Mouse (Mus musculus): ENCODE data around the gene Fbxw4. TPM values are rescaled to one million over a fixed set of nuclear protein-coding genes. Genes with fewer than 3 reads are reported as not detected.

The Fbxw4 gene
- total RNA-seq (2021): 10 to 100 TPM; 29.7 to 30.4 TPM

DNA sequence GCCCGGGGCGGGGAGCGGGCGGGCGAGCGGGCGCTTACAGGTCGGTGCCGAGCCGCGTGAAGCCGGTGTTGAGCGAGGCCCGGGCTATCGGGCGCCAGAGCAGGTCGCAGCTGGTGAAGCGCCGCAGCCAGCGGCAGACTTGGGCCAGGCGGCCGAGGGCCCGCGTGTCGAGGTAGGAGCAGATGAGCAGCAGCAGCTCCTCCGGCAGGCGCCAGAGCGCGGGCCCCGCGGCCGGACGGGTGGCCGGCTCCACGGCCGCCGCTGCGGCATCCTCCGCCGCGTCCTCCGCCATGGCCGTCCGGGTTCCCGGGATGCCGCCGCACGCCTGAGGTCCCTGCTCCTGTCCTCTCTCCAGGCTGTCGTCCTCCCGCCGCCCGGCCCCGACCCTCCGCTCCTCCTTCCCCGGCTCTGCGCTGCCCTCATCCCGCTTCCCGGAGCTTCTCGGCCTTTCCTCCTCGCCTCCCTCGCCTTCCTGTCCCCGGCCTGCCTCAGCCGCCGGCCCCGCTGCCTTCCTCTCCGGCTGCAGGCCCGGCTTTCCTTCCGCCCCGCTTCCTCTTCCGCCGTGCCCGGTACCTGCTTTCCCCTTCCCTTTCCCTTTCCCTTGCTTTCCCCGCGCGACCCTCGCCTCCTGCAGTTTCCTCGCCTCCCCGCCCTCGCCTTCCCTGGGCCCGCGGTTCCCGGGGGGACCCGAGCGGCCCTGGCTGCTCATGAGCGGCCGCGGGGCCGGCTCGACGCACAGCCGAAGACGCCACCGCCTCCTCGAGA is at the start of gene Fbxw4:
Gene Fbxw4, minus strand, starts transcription at position 575 of the 765 bp plus-strand sequence.
- peak; percentile 61 for DNase-seq (ENCODE audit: low spot score)
- intact Hi-C loops (cut with DNase I): loop anchor here (2.0 kb wide), 1 partner anchor 87 kb away; no protein-coding TSS in a partner anchor

DNA sequence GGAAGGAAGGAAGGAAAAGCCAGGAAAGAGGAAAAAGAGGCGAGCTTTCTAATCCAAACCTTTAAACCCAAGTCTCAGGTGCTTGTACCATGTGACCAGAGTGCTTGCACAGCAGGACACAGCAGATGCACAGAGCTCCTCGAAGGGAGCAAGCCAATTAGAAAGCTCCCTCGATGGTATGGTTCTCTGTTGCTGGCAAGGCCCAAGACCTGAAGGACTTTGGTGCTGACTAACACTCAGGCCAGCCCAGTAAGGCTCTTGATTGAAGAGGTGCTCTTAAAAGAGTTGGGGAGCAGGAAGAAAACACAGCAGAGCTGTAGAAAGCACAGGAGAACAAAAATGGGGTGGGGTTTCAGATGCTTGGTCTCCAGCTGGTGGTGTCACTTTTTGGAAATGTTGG is 48.6 kb upstream of the Fbxw4 start:
- intact Hi-C loops (cut with DNase I): no loop called here
- DNase-seq (ENCODE audit: low spot score): no peak

DNA sequence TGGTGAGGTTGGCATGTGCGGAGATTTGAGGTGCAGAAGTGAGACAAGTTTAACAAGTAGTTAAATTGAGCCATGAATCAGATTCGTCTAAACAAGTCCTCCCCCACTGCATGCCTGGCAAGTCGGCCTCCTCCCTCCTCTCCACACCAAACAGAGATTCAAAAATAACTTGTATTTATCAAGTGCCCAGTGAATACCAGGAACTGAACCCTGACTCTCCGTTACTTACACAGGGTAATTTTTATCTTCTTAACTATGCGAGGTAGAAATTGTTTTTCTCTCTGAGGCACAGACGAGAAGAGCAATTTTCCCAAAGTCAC is 36.1 kb upstream of the Fbxw4 start:
- intact Hi-C loops (cut with DNase I): no loop called here
- DNase-seq (ENCODE audit: low spot score): no peak

DNA sequence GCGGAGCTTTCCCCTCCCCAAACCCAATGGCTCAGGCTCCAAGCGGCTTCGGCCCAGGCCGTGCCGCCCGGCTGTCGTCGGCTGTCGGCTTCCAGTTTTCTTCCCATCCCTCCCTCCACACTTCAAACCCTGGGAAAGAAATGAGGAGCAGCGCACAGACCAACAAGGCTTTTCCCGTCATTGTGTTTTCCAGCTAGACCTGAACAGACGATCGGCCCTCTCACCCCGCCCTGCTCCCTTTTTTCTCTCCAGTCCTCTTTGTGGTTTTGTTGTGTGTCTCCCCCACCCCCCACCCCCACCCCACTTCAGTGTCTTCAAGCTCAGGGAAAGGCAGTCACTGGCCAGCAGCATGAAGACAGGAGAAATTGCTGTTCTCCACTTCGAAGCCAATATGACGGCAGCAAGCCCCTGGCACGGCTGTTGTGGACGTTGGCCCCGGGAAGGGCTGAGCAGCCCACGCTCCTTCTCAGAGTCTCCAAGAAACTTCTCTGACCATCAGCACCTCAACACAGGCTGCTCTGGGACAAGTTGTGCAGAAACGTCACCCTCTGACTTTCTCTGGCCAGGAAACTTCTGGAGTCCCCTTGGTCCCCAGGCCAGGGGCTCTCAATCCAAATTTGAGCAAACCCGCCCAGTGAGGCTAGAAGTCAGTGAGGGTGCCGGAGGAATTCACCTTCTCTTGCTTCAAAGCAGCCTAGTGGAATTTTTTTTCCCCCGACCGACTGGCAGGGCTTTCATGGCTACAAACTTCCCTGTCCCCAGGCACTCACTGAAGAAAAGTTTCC is 35.6 kb upstream of the Fbxw4 start:
- DNase-seq (ENCODE audit: low spot score): peak; percentile 50
- intact Hi-C loops (cut with DNase I): no loop called here

DNA sequence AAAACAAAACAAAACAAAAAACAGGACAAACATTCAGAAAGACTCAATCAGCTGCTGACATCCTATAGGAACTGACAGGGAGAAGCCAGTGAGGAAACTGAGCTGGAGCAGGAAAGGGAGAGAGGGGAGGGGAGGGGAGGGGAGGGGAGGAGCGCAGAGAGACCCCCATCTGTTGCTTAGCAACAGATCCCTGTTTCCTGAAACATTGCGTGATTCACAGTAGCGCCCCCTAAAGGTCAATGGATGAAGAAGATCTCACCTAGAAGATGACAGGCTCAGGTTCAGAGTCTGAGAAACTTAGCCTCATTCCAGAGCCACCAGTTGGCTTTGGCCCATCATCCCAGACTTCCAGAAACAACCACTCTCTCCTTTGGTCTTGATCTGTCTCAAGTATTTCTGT is 33.9 kb upstream of the Fbxw4 start:
- DNase-seq (ENCODE audit: low spot score): no peak
- intact Hi-C loops (cut with DNase I): no loop called here

DNA sequence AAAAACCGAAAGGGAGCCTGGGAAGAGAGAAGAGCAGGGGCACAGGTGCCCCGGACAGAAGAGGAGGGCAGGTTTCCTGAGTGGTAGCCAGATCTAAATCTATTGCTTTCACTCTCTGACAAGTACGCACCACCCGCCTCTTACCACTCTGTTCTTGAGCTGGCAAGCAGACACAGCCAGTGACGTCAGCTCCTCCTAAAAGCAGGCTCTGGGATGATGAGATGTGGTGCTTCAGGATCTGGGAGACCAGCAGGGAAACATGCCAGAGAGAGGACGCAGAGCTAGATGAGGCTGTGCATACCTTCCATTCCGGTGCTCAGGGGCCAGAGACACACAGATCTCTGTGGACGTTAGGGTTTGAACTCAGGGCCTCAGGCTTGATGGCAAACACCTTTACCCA is 32.1 kb upstream of the Fbxw4 start:
- intact Hi-C loops (cut with DNase I): no loop called here
- DNase-seq (ENCODE audit: low spot score): no peak

DNA sequence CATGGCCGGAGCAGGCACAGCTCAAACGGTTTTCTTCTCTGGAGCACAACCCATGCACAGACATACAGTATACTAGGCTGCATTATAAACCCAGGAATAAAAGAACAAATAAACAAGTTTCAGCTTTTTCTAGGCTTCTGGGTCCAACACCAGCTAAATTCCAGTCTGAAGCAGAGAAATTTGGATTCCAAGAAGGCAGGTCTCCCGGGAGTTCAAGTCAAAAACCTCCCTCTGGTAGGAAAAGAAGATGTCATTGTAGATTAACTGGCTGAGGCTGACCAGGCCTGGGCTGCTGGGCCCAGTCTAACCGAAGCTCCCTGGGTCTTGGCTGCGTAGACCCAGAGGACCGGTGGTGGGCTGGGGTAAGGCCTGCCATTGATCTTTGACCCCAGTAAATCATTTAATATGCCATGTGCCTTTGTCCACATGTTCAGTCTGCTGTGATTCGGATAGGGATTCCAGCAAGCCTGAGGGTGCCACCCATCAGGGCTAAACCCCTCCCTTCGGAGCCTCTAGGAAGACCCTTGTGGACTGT is 31.0 kb upstream of the Fbxw4 start:
- DNase-seq (ENCODE audit: low spot score): no peak
- intact Hi-C loops (cut with DNase I): no loop called here

DNA sequence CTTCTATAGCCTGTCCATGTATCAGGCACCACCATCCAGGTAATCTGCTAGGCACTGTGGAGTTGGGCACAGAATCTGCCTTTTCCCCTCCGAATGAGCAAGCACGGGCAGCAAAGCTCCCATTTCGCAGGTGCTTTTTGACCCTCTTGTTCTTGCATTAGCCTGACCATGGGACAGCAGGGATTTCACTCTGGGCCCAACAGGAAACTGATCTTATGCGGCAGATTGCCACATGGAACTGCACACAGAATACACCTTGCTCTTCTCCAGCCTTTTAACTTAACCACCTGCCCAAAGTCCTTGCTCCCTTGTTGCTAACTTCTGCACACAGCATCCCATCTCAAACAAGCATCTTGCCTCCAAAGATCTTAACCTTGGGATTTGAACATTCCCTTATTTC is 26.9 kb upstream of the Fbxw4 start:
- DNase-seq (ENCODE audit: low spot score): no peak
- intact Hi-C loops (cut with DNase I): no loop called here

DNA sequence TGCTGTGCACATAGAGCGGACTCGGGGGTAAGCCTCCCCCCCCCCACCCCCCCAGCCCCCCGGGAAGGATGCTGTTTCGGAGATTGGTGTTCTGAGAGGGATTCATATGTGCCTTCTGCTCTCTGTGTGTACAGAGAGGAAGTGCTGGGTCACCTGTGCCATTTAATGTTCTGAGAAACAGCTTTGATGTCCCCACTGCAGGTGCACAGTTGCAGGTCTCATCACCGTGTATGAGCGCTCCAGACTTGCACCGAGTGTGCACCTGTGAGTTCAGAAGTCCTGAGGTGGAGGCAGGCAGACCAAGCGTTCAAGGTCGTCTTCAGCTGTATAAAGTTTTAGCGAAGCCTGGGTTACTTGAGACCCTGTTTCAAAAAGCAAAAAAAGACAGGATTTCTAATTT is 23.6 kb upstream of the Fbxw4 start:
- DNase-seq (ENCODE audit: low spot score): no peak
- intact Hi-C loops (cut with DNase I): no loop called here

GRCm38 (mm10) chr19:45680495-45681130 is 20.5 kb upstream of the Fbxw4 start:
- no peak for DNase-seq (ENCODE audit: low spot score)
- intact Hi-C loops (cut with DNase I): no loop called here

DNA sequence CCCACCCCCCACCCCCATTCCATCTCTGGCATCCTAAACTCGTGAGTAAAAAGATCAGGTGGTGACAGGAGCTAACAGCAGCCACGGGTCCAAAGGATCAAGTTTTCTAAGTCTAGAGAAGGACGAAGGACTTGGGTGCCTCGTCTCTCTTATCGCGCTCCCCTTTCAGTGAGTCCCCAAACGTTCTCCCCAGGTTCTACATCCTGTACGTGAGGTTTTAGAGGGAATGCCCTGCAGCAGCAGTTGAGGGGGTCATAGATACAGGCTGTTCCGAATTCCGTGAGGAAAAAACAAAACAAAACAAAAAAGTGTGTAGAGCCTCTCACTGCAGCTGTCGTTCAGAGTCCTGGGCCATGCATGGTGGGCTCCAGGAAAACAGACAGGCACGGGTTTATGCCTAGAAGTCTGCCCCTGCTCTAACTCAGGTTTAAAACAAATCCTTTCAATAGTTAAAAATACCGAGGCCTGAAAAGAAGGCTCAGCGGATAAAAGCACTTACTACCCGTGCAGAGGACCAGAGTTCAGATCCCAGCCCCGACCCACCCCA is 16.7 kb upstream of the Fbxw4 start:
- no peak for DNase-seq (ENCODE audit: low spot score)
- intact Hi-C loops (cut with DNase I): loop anchor here (5.0 kb wide), 2 partner anchors 36 to 99 kb away; no protein-coding TSS in a partner anchor

DNA sequence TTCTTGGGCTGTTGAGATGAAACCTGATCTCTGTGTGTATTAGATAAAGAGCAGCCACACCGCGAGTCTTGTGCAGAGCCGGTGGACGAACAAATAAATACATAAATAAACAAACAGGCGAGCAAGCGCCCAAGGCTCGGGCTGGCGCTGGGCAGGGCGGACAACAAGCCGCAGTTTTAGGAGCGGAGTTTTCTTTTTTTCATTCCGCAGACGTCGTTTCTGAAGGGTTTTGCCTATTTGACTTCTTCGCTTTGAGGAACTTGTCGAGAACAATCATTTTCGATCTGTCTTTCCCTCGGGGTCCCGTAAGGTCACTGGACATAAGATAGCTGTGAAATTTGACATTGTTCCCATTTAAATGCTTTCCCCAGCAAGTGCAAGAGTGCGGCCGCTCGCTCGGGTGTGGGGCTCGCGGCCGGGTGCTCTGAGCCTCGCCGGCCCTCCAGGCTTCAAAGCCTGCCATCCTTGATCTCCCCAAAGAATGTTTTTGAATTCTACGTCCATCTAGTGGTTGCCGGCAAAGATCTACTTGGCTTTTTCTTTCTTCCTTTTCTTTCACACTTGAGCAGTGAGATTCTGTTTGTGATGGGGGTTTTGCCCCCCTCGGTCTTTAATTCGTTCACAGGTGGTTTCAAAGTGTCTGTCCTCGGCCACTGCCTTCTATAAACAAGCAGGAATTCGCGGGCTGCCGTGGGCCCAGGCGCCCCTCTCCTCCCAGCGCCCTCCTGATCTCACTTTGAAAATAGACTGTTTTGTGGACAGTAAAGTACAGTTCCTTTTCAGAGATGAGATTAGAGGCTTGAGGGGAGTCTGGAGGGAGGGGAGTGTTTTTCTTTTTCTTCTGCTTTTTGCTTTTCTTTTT is 15.8 kb upstream of the Fbxw4 start:
- intact Hi-C loops (cut with DNase I): loop anchor here (5.0 kb wide), 2 partner anchors 36 to 99 kb away; no protein-coding TSS in a partner anchor
- no peak for DNase-seq (ENCODE audit: low spot score)

- intact Hi-C loops (cut with DNase I): loop anchor here (5.0 kb wide), 2 partner anchors 37 to 98 kb away; no protein-coding TSS in a partner anchor
- DNase-seq (ENCODE audit: low spot score): no peak
These were observed 15.1 kb upstream of the Fbxw4 start for GRCm38 (mm10) chr19:45675196-45675595.

- intact Hi-C loops (cut with DNase I): no loop called here
- DNase-seq (ENCODE audit: low spot score): no peak
These were observed 12.9 kb upstream of the Fbxw4 start for GRCm38 (mm10) chr19:45672971-45673370.

- intact Hi-C loops (cut with DNase I): no loop called here
- DNase-seq (ENCODE audit: low spot score): no peak
These were observed 8.9 kb upstream of the Fbxw4 start for GRCm38 (mm10) chr19:45668986-45669385.

GRCm38 (mm10) chr19:45663851-45664250 is 3.7 kb upstream of the Fbxw4 start:
- intact Hi-C loops (cut with DNase I): no loop called here
- no peak for DNase-seq (ENCODE audit: low spot score)

GRCm38 (mm10) chr19:45660503-45660790 is 335 bp upstream of the Fbxw4 start:
- no peak for DNase-seq (ENCODE audit: low spot score)
- intact Hi-C loops (cut with DNase I): no loop called here

GRCm38 (mm10) chr19:45659301-45659737 is 793 bp downstream of the Fbxw4 start:
- peak; percentile 20 for DNase-seq (ENCODE audit: low spot score)
- intact Hi-C loops (cut with DNase I): loop anchor here (2.0 kb wide), 1 partner anchor 87 kb away; no protein-coding TSS in a partner anchor

DNA sequence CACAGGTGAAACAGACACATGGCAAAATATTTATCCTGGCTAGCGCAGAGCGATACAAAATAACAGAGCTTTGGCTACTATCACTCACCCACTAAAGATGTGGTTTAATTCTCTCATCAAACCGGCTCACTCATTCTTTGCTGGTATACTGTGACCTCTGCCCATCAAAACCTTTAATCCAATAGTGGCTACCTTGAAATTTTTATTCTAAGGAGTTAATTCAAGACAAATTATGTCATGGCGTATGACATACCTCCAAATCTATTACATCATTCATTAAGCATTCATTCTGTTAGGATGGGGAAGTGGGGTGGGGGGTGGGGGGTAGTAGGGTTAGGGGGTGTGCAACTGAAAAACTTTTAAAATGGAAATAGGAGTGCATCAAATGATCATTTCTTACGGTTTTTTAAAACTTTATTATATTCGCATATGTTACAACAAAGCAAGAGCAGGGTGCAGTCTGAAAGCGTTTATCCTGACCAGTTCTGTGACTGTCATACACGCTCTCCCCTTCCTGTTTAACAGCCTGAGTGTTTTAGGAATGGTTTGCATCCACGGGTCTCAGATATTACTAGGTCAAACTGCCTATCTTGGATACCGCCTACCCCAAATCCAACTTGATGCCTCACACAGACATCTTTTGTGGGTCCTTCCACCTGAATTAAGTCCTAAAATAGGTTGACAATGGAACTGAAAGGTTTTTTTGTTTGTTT is 1.4 kb downstream of the Fbxw4 start:
- intact Hi-C loops (cut with DNase I): loop anchor here (2.0 kb wide), 1 partner anchor 88 kb away; no protein-coding TSS in a partner anchor
- DNase-seq (ENCODE audit: low spot score): no peak
